Comparison of ENCODE assay signal across 8 mouse cellular contexts in the genomic region with DNA sequence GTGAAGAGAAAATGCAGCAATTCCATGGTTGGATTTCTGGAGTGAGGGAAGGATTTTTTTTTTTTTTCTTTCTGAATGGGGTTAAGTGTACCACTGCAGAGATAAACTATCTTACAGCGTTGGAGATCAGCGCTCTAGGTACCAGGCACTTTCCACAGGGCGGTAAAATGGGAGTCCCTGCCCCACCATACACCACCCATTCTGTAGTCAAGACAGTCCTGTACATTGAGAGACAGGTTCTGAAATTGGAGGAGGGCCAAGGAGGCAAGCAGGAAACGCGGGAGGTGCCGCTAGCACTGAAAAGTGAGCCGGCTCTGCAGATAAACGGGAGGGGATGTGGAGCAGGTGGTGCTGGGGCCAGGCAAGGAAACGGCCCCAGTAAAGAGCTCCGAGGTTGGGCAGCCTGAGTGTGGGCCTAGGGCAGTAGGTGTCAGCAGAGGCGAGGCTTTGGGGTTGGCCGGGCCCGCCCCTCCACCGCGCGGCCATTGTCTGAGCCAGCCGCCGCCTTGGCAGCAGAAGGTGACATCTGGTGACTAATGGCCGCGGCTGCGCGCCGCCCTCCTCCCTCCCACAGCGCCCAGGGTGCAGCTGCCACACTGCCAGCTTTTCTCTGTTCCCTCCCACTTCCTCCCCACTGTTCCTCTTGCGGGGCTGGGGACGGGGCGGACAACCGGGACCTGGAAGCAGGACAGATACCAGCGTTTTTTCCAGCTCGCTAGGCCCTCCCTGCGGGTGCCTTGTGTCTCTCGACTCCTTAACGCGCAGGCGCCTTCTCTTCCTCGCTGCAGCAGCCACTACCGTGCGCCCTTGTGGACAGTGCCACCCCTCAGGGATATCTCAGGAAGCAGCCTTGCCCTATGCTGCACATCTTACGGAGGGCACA.
A peak's percentile ranks its signal among the peaks of the same experiment; 100 is the strongest.
DNase-seq lines count a peak whose midpoint lies in the region; ATAC-seq lines count a peak whose summit lies in the region.

No protein-coding gene starts in this region.

- peak overlapping the region; percentile 54 for H3K4me2 ChIP-seq in forebrain, embryonic 14.5 days (ENCODE audit: low read length)
- H3K4me2 ChIP-seq in liver, embryonic 15.5 days: peak overlapping the region; percentile 62
- peak overlapping the region; percentile 47 for H3K4me2 ChIP-seq in neural tube, embryonic 11.5 days (ENCODE audit: low read depth)
- peak overlapping the region; percentile 57 for H3K4me2 ChIP-seq in stomach, embryonic 16.5 days (ENCODE audit: low read depth, low read length)

- peaks cover 20% of the 10 kb centered on the region for H3K4me1 ChIP-seq in forebrain, embryonic 14.5 days (ENCODE audit: control insufficient read depth, insufficient read depth, low read length)
- 0 out of 2 replicates have a peak, but pooled peaks cover 4% of the 10 kb centered on the region for H3K4me1 ChIP-seq in liver, embryonic 15.5 days (replicated peaks)
- H3K4me1 ChIP-seq in neural tube, embryonic 11.5 days (ENCODE audit: control insufficient read depth, insufficient read depth, low read length): peaks cover 9% of the 10 kb centered on the region
- H3K4me1 ChIP-seq in stomach, embryonic 16.5 days (ENCODE audit: control insufficient read depth, insufficient read depth, low read length): 0 out of 2 replicates have a peak, but pooled peaks cover 4% of the 10 kb centered on the region

- H3K27me3 ChIP-seq in forebrain, embryonic 14.5 days (replicated peaks; ENCODE audit: control insufficient read depth, insufficient read depth, low read length): no peaks in the 10 kb centered on the region
- no peaks in the 10 kb centered on the region for H3K27me3 ChIP-seq in liver, embryonic 15.5 days
- H3K27me3 ChIP-seq in neural tube, embryonic 11.5 days (ENCODE audit: control insufficient read depth, insufficient read depth, low read length): no peaks in the 10 kb centered on the region
- no peaks in the 10 kb centered on the region for H3K27me3 ChIP-seq in stomach, embryonic 16.5 days (ENCODE audit: control insufficient read depth, insufficient read depth, low read length)

- intact Hi-C loops in heart, postnatal 10 days (cut with DNase I): loop anchor here (1.0 to 10.0 kb wide), 4 partner anchors 277 to 786 kb away; a partner anchor contains a TSS

- H3K36me3 ChIP-seq in forebrain, embryonic 14.5 days (ENCODE audit: control insufficient read depth, insufficient read depth, low read length): no peaks in the 10 kb centered on the region
- no peaks in the 10 kb centered on the region for H3K36me3 ChIP-seq in liver, embryonic 15.5 days (replicated peaks)
- H3K36me3 ChIP-seq in neural tube, embryonic 11.5 days (ENCODE audit: control insufficient read depth, insufficient read depth, low read length): no peaks in the 10 kb centered on the region
- no peaks in the 10 kb centered on the region for H3K36me3 ChIP-seq in stomach, embryonic 16.5 days (ENCODE audit: control insufficient read depth, insufficient read depth, low read length)

- peak overlapping the region; percentile 98 for H3K27ac ChIP-seq in forebrain, embryonic 14.5 days (ENCODE audit: low read depth, low read length)
- peak overlapping the region; percentile 55 for H3K27ac ChIP-seq in liver, embryonic 15.5 days (replicated peaks)
- peak overlapping the region; percentile 92 for H3K27ac ChIP-seq in neural tube, embryonic 11.5 days (ENCODE audit: low read depth, low read length)
- H3K27ac ChIP-seq in stomach, embryonic 16.5 days (ENCODE audit: low read length): peak overlapping the region; percentile 91

- peak; percentile 94 for ATAC-seq in forebrain, embryonic 14.5 days
- ATAC-seq in liver, embryonic 15.5 days (ENCODE audit: insufficient read depth): peak; percentile 84
- peak; percentile 96 for ATAC-seq in neural tube, embryonic 11.5 days (ENCODE audit: insufficient read depth, low FRiP score, low TSS enrichment)
- ATAC-seq in stomach, embryonic 16.5 days (ENCODE audit: insufficient read depth, low FRiP score): peak; percentile 96

- WGBS in forebrain, embryonic 14.5 days: under 1% methylated on average over 29 of the region's 39 CpGs
- under 1% methylated on average over 33 of the region's 39 CpGs for WGBS in liver, embryonic 15.5 days (ENCODE audit: insufficient replicate concordance)
- 1% methylated on average over 31 of the region's 39 CpGs for WGBS in neural tube, embryonic 11.5 days
- WGBS in stomach, embryonic 16.5 days: under 1% methylated on average over 39 of the region's 39 CpGs

- peak; percentile 19 to 32 for DNase-seq in CD8-positive naive resting alpha-beta T cell, adult 2 months (ENCODE audit: low read depth in 2 of 2, low spot score in 2 of 2)
- DNase-seq in c-Kit-positive CD71-positive TER-119-positive erythroid progenitor cells, embryonic 14.5 days (ENCODE audit: low spot score): peak; percentile 21
- DNase-seq in forebrain, embryonic 14.5 days (ENCODE audit: low spot score): peak; percentile 95
- peak; percentile 91 to 94 for DNase-seq in heart, postnatal 10 days
- DNase-seq in kidney, postnatal 4 days: peak; percentile 86 to 93
- DNase-seq in neural tube, embryonic 11.5 days (ENCODE audit: low spot score): peak; percentile 94

- peak overlapping the region; percentile 65 for H3K9ac ChIP-seq in forebrain, embryonic 14.5 days (ENCODE audit: low read length)
- H3K9ac ChIP-seq in liver, embryonic 15.5 days: no peak overlapping the region
- H3K9ac ChIP-seq in neural tube, embryonic 11.5 days (ENCODE audit: low read length): peak overlapping the region; percentile 59
- H3K9ac ChIP-seq in stomach, embryonic 16.5 days (ENCODE audit: low read length): peak overlapping the region; percentile 72

- H3K4me3 ChIP-seq in forebrain, embryonic 14.5 days (ENCODE audit: low read depth, low read length): peak overlapping the region; percentile 26
- H3K4me3 ChIP-seq in liver, embryonic 15.5 days (replicated peaks): peak overlapping the region; percentile 50
- H3K4me3 ChIP-seq in neural tube, embryonic 11.5 days (ENCODE audit: low read depth, low read length): peak overlapping the region; percentile 26
- H3K4me3 ChIP-seq in stomach, embryonic 16.5 days (replicated peaks; ENCODE audit: low read length): peak overlapping the region; percentile 46

- no peaks in the 10 kb centered on the region for H3K9me3 ChIP-seq in forebrain, embryonic 14.5 days (replicated peaks; ENCODE audit: control insufficient read depth, low read length)
- H3K9me3 ChIP-seq in liver, embryonic 15.5 days (replicated peaks): no peaks in the 10 kb centered on the region
- no peaks in the 10 kb centered on the region for H3K9me3 ChIP-seq in neural tube, embryonic 11.5 days (ENCODE audit: control insufficient read depth, low read length)
- H3K9me3 ChIP-seq in stomach, embryonic 16.5 days (replicated peaks; ENCODE audit: control insufficient read depth, low read length): no peaks in the 10 kb centered on the region

Comparison
In these comparisons a context has a peak if more than half of its experiments do, and no peak if none do; other contexts are left out.
1. Peak in every context shown above with its lines: DNase-seq, ATAC-seq, H3K4me3 ChIP-seq and H3K27ac ChIP-seq.
2. DNase-seq: peak in every context shown above with its lines; median percentile 95 in forebrain, embryonic 14.5 days; 94 in neural tube, embryonic 11.5 days; 92 in heart, postnatal 10 days; 90 in kidney, postnatal 4 days; 26 in CD8-positive naive resting alpha-beta T cell, adult 2 months; 21 in c-Kit-positive CD71-positive TER-119-positive erythroid progenitor cells, embryonic 14.5 days.